Mouse (Mus musculus) gastrocnemius, adult 2 months (tissue): ENCODE results near the gene Zfp831. TPM values are rescaled to one million over a fixed set of nuclear protein-coding genes. Genes with fewer than 3 reads are reported as not detected.
A peak's percentile ranks its signal among the peaks of the same experiment; 100 is the strongest.

Experiments
- DNase-seq: peaks from one replicate; pipeline ENCODE4 v3.0.0; 2022
- H3K27ac ChIP-seq: fragments of 200-600 bp; 2 replicates; pipeline ENCODE4 v1.8.1; 2022; ENCODE audit warnings: mild to moderate bottlenecking
- H3K4me3 ChIP-seq: fragments of 200-600 bp; 2 replicates; pipeline ENCODE4 v1.8.1; 2022; ENCODE audit warnings: mild to moderate bottlenecking, moderate library complexity
- CTCF ChIP-seq: fragments of 200-600 bp; IDR thresholded peaks from 2 replicates; pipeline ENCODE4 v1.8.1; 2022; ENCODE audit warnings: antibody characterized with exemption, mild to moderate bottlenecking, moderate library complexity
- intact Hi-C: fragments of 180-260 bp; cut with DNase I; formaldehyde crosslinking; loops from one replicate; pipeline ENCODE4 v1.15.1; 2025
- total RNA-seq, 2 experiments: library from RNA; stranded (reverse); gene quantifications; 2 replicates each; pipeline ENCODE4 v1.2.3; 2021

Zfp831 gene
- total RNA-seq, 2 experiments from 2014 or later = not detected

GRCm38 (mm10) chr2:174660321-174660720 lies 17.0 kb downstream of the Zfp831 start:
- intact Hi-C loops = no loop called here
- no peak overlapping the region for H3K4me3 ChIP-seq
- H3K27ac ChIP-seq = no peak overlapping the region

GRCm38 (mm10) chr2:174661436-174662171 lies 18.3 kb downstream of the Zfp831 start:
- H3K4me3 ChIP-seq = no peak overlapping the region
- TF ChIP-seq CTCF = no peak
- intact Hi-C loops = no loop called here
- no peak for DNase-seq
- no peak overlapping the region for H3K27ac ChIP-seq

More at GRCm38 (mm10) chr2:174660321-174660720, 17.0 kb downstream of the Zfp831 start:
- no peak for DNase-seq
- no peak for TF ChIP-seq CTCF

GRCm38 (mm10) chr2:174662593-174662992 lies 19.3 kb downstream of the Zfp831 start:
- H3K27ac ChIP-seq = no peak overlapping the region
- no peak overlapping the region for H3K4me3 ChIP-seq
- intact Hi-C loops = no loop called here
- DNase-seq = no peak
- no peak for TF ChIP-seq CTCF

GRCm38 (mm10) chr2:174665404-174665803 lies 22.1 kb downstream of the Zfp831 start:
- no peak for DNase-seq
- no peak for TF ChIP-seq CTCF
- intact Hi-C loops = no loop called here
- H3K27ac ChIP-seq = no peak overlapping the region
- H3K4me3 ChIP-seq = no peak overlapping the region

- intact Hi-C loops = no loop called here
- H3K27ac ChIP-seq = peak overlapping the region; percentile 62
- DNase-seq = no peak
- no peak for TF ChIP-seq CTCF
- no peak overlapping the region for H3K4me3 ChIP-seq
These were observed 25.5 kb downstream of the Zfp831 start for GRCm38 (mm10) chr2:174668806-174669205.

- peak overlapping the region; percentile 77 for H3K4me3 ChIP-seq
- DNase-seq = peak; percentile 44
- H3K27ac ChIP-seq = peak overlapping the region; percentile 81
- peak; percentile 55 for TF ChIP-seq CTCF
- intact Hi-C loops = loop anchor here (2.0 to 5.0 kb wide), 2 partner anchors 180 to 185 kb away; no protein-coding TSS in a partner anchor
These were observed 29.3 kb downstream of the Zfp831 start for GRCm38 (mm10) chr2:174672506-174673190.

DNA sequence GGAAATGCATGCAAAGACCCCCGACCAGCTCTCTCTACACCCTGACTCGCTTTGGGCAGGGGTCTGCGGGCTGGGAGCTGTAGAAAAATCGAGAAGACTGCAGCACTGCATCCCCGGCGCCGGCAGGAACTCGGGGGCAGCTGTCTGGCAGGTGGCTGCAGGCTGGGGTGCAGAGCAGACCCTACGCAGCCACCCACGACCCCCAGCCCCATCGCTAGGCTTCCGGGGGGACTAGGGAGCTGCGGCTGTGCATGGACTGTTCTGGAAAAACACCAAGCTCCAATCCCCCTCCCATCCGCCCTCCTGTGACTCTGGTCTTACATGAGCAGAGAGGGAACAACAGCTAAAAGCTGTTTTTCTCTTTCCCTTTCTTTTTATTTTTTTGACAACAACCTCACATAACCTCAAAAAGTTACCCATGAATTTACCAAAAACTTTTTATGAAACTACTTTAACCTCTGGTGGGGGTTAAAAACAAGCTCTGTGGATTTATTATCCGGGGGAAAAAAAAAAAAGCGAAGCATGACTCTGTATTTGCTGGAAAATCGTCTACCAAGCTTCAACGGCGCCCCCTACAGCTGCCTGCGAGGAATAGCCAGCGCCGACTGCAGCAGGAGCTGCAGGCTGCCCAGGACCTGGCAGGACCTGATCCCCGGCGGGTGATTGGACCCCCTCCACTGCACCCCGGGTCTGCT lies 30.4 kb downstream of the Zfp831 start:
- peak; percentile 95 for TF ChIP-seq CTCF
- peak overlapping the region; percentile 77 for H3K4me3 ChIP-seq
- DNase-seq = peak; percentile 89
- peak overlapping the region; percentile 81 for H3K27ac ChIP-seq
- intact Hi-C loops = loop anchor here (1.0 to 5.0 kb wide), 4 partner anchors 181 to 361 kb away; no protein-coding TSS in a partner anchor

DNA sequence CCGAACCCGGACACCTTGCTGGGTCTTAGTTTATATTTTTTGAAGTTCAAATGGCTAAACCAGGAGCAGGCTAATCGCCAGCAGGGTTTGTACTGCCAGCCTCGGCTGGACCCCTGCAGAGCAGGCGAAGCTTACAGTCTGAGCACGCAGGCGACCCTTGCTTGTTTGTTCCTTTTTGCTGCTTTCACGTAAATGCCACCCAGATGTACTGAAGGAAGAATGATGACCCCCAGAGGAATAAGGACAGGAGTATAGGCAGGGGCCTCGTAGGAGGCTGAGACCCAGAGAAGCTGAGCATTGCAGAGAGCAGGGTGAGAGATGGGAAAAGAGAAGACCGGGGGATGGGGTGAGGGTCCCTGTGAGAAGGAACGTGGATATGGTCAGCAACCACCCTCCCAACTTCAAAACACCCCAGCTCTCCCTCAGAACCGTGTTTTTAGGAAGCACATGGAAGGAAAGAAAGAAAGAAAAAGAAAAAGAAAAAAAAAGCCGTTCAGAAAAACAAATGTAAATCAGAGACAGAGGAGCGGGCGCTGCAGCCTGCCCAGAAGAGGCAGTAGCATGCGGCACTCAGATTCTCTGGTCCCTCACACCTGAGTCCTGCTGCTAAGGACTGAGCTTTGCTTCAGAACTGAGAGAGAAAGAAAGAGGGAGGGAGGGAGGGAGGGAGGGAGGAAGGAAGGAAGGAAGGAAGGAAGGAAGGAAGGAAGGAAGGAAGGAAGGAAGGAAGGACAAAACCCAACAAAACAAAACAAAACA lies 31.1 kb downstream of the Zfp831 start:
- H3K27ac ChIP-seq = no peak overlapping the region; the same call in 1 of the 2 replicates
- no peak for TF ChIP-seq CTCF
- intact Hi-C loops = loop anchor here (1.0 to 5.0 kb wide), 3 partner anchors 183 to 362 kb away; no protein-coding TSS in a partner anchor
- H3K4me3 ChIP-seq = peak overlapping the region; percentile 77
- DNase-seq = no peak

DNA sequence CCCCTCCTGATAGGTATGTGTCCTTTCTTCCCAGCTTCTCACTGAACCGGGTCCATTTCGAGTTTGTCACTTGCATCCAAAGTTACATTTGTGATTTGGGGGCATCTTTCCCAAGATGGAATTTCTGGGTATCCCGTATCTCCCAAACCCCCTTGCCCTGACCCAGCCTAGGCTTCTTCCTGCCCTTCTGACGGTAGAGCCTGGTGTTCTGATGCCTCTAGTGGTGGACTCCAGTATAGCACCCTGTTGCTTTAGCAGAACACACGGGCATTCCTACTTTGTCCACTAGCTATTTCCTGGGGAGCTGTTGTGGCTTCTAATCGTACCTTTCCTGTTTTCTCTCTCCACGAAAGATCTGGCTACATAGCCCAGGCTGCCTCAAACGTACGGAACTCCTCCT lies 32.3 kb downstream of the Zfp831 start:
- Histone ChIP-seq H3K4me3 (no peak overlapping the region), H3K27ac (no peak overlapping the region)
- TF ChIP-seq CTCF = peak; percentile 97
- peak; percentile 75 for DNase-seq
- intact Hi-C loops = loop anchor here (2.0 kb wide), 1 partner anchor 225 kb away; no protein-coding TSS in a partner anchor

DNA sequence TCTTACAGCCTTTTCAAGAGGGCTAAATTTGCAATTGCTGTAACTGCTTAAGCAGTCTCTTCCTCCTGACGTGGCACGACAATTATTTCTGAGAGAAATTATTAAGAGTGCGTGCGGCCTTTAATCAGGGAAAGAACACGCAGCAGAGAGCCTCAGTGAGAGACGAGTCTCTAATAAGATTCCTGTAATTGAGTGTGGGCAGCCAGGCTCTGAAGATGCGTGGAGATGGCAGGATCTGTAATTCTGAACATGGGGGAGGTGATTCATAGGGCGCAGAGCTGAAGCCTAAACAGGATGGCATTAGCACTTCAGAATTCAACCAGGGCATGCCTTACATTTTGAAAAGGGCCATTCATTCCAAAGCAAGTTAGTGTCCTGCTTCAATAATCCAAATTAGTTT lies 58.0 kb downstream of the Zfp831 start:
- no peak overlapping the region for H3K4me3 ChIP-seq
- DNase-seq = no peak
- intact Hi-C loops = no loop called here
- no peak for TF ChIP-seq CTCF
- H3K27ac ChIP-seq = no peak overlapping the region

GRCm38 (mm10) chr2:174707101-174707500 lies 63.8 kb downstream of the Zfp831 start:
- TF ChIP-seq CTCF = no peak
- no peak overlapping the region for H3K27ac ChIP-seq
- no peak for DNase-seq
- intact Hi-C loops = no loop called here
- no peak overlapping the region for H3K4me3 ChIP-seq

GRCm38 (mm10) chr2:174708587-174708986 lies 65.3 kb downstream of the Zfp831 start:
- H3K4me3 ChIP-seq = no peak overlapping the region
- DNase-seq = no peak
- no peak for TF ChIP-seq CTCF
- intact Hi-C loops = no loop called here
- no peak overlapping the region for H3K27ac ChIP-seq
